10 mouse cellular contexts compared by ENCODE assay signal in genomic region chr6:49097596-49098110, GRCm38 (mm10). TPM values are rescaled to one million over a fixed set of nuclear protein-coding genes. Genes with fewer than 3 reads are reported as not detected.
DNase-seq lines count a peak whose midpoint lies in the region; ATAC-seq lines count a peak whose summit lies in the region.
"Had no signal": no experiment of that assay in that cellular context is flagged by ENCODE, and none has a peak within 500 bp of the region (broad histone marks: within the 10 kb centered on the region; RNA-seq: fewer than 3 reads in every experiment).

No protein-coding gene starts in this region.

- 67% methylated on average over 5 of the region's 5 CpGs for WGBS in hindbrain, embryonic 15.5 days
- WGBS in hindbrain, embryonic 10.5 days, result 92% methylated on average over 5 of the region's 5 CpGs

- peak overlapping the region; percentile 52; the same call in 1 of the 2 replicates for H3K27ac ChIP-seq in hindbrain, embryonic 15.5 days (replicated peaks)
- H3K27ac ChIP-seq in hindbrain, embryonic 10.5 days, result no peak overlapping the region

- ATAC-seq in hindbrain, embryonic 15.5 days (ENCODE audit: low FRiP score, low read depth), result no peak

- H3K4me3 ChIP-seq in hindbrain, embryonic 15.5 days, result no peak overlapping the region
- no peak overlapping the region for H3K4me3 ChIP-seq in hindbrain, embryonic 10.5 days
- H3K4me3 ChIP-seq: midbrain, embryonic 12.5 days had no signal

- no peaks in the 10 kb centered on the region for H3K9me3 ChIP-seq in hindbrain, embryonic 15.5 days
- no peaks in the 10 kb centered on the region for H3K9me3 ChIP-seq in hindbrain, embryonic 10.5 days
- H3K9me3 ChIP-seq: G1E; midbrain, embryonic 12.5 days had no signal

- no peak overlapping the region for H3K4me2 ChIP-seq in hindbrain, embryonic 15.5 days
- H3K4me2 ChIP-seq: midbrain, embryonic 12.5 days had no signal

- intact Hi-C loops in heart, postnatal 14 days (cut with DNase I), result no loop called here

- H3K27me3 ChIP-seq in hindbrain, embryonic 15.5 days, result no peaks in the 10 kb centered on the region
- no peaks in the 10 kb centered on the region for H3K27me3 ChIP-seq in hindbrain, embryonic 10.5 days (ENCODE audit: insufficient read depth, poor library complexity, severe bottlenecking)
- H3K27me3 ChIP-seq: midbrain, embryonic 12.5 days had no signal

- no peak for DNase-seq in hindbrain, embryonic 10.5 days (ENCODE audit: low spot score)
- DNase-seq in Muller cell, postnatal 12 days (ENCODE audit: inconsistent ontology term), result peak; percentile 60
- peak; percentile 59 for DNase-seq in cerebellum, adult 9-11 months
- peak; percentile 13 to 25 for DNase-seq in heart, postnatal 14 days
- DNase-seq in spleen, adult 18-20 months, result no peak
- no peak for DNase-seq in testis, postnatal 14 days (ENCODE audit: low spot score)
- no peak for DNase-seq in thymus, adult 18-20 months

- peaks cover 21% of the 10 kb centered on the region for H3K4me1 ChIP-seq in hindbrain, embryonic 15.5 days (replicated peaks)
- H3K4me1 ChIP-seq in hindbrain, embryonic 10.5 days (replicated peaks), result no peaks in the 10 kb centered on the region

- H3K9ac ChIP-seq in hindbrain, embryonic 15.5 days, result no peak overlapping the region
- H3K9ac ChIP-seq: midbrain, embryonic 12.5 days had no signal

- H3K36me3 ChIP-seq in hindbrain, embryonic 15.5 days, result peaks cover 14% of the 10 kb centered on the region
- peaks cover 99% of the 10 kb centered on the region for H3K36me3 ChIP-seq in hindbrain, embryonic 10.5 days

RNA-seq across cellular contexts. Expression of gene Malsu1, which starts 24.1 kb away (rescaled TPM):
- 62.1 and 68.5 TPM in 2 replicates for polyA plus RNA-seq in hindbrain, embryonic 15.5 days (2015; fragmentation: Nextera tagmentation; extraction: Ambion mirVana)
- 69.7 and 79.3 TPM in 2 replicates for polyA plus RNA-seq in hindbrain, embryonic 10.5 days (2016; fragmentation: Nextera tagmentation; extraction: Ambion mirVana)
- 10 to 100 TPM; 36.7 to 40.0 TPM for total RNA-seq in heart, postnatal 14 days (2021)

Comparison
In these comparisons a context has a peak if more than half of its experiments do, and no peak if none do; other contexts are left out.
1. DNase-seq: peak in Muller cell, postnatal 12 days (single experiment), cerebellum, adult 9-11 months (single experiment) and heart, postnatal 14 days (2 of 2); none in hindbrain, embryonic 10.5 days (single experiment), spleen, adult 18-20 months (0 of 2), testis, postnatal 14 days (single experiment) and thymus, adult 18-20 months (0 of 2).